Mouse (Mus musculus): ENCODE results near the gene Epb41l1.
A peak's percentile ranks its signal among the peaks of the same experiment; 100 is the strongest.

The Epb41l1 gene

GRCm38 (mm10) chr2:156460470-156460869 lies 39.8 kb downstream of the Epb41l1 start:
- no peak for DNase-seq (ENCODE audit: low spot score in 2 of 2)

GRCm38 (mm10) chr2:156462154-156463029 lies 41.7 kb downstream of the Epb41l1 start:
- no peak for DNase-seq (ENCODE audit: low spot score in 2 of 2)

GRCm38 (mm10) chr2:156464416-156464815 lies 43.7 kb downstream of the Epb41l1 start:
- DNase-seq (ENCODE audit: low spot score in 2 of 2) = no peak

GRCm38 (mm10) chr2:156467538-156467937 lies 46.8 kb downstream of the Epb41l1 start:
- no peak for DNase-seq (ENCODE audit: low spot score in 2 of 2)

- DNase-seq (ENCODE audit: low spot score in 2 of 2) = no peak
These were observed 48.2 kb downstream of the Epb41l1 start for GRCm38 (mm10) chr2:156468890-156469289.

- no peak for DNase-seq (ENCODE audit: low spot score in 2 of 2)
These were observed 48.8 kb downstream of the Epb41l1 start for GRCm38 (mm10) chr2:156469508-156469907.

- DNase-seq (ENCODE audit: low spot score in 2 of 2) = no peak
These were observed 50.2 kb downstream of the Epb41l1 start for GRCm38 (mm10) chr2:156470938-156471337.

GRCm38 (mm10) chr2:156472336-156472735 lies 51.6 kb downstream of the Epb41l1 start:
- no peak for DNase-seq (ENCODE audit: low spot score in 2 of 2)

- no peak for DNase-seq (ENCODE audit: low spot score in 2 of 2)
These were observed 53.0 kb downstream of the Epb41l1 start for GRCm38 (mm10) chr2:156473696-156474095.

- DNase-seq (ENCODE audit: low spot score in 2 of 2) = no peak
These were observed 53.4 kb downstream of the Epb41l1 start for GRCm38 (mm10) chr2:156474111-156474510.

- DNase-seq (ENCODE audit: low spot score in 2 of 2) = no peak
These were observed 54.2 kb downstream of the Epb41l1 start for GRCm38 (mm10) chr2:156474891-156475284.

GRCm38 (mm10) chr2:156475285-156476110 lies 54.8 kb downstream of the Epb41l1 start:
- no peak for DNase-seq (ENCODE audit: low spot score in 2 of 2)

GRCm38 (mm10) chr2:156476111-156476747 lies 55.5 kb downstream of the Epb41l1 start:
- DNase-seq (ENCODE audit: low spot score in 2 of 2) = no peak

- DNase-seq (ENCODE audit: low spot score in 2 of 2) = no peak
These were observed 56.0 kb downstream of the Epb41l1 start for GRCm38 (mm10) chr2:156476748-156477151.

- no peak for DNase-seq (ENCODE audit: low spot score in 2 of 2)
These were observed 57.5 kb downstream of the Epb41l1 start for GRCm38 (mm10) chr2:156478046-156478690.

GRCm38 (mm10) chr2:156479833-156480232 lies 59.1 kb downstream of the Epb41l1 start:
- DNase-seq (ENCODE audit: low spot score in 2 of 2) = no peak

GRCm38 (mm10) chr2:156480267-156480666 lies 59.6 kb downstream of the Epb41l1 start:
- no peak for DNase-seq (ENCODE audit: low spot score in 2 of 2)

- DNase-seq (ENCODE audit: low spot score in 2 of 2) = peak; percentile 64 to 85
These were observed 61.6 kb downstream of the Epb41l1 start for GRCm38 (mm10) chr2:156482299-156482698.

- DNase-seq (ENCODE audit: low spot score in 2 of 2) = no peak
These were observed 62.1 kb downstream of the Epb41l1 start for GRCm38 (mm10) chr2:156482764-156483163.

GRCm38 (mm10) chr2:156483204-156483603 lies 62.5 kb downstream of the Epb41l1 start:
- no peak for DNase-seq (ENCODE audit: low spot score in 2 of 2)

- DNase-seq (ENCODE audit: low spot score in 2 of 2) = no peak
These were observed 65.5 kb downstream of the Epb41l1 start for GRCm38 (mm10) chr2:156486086-156486751.

All from spleen, postnatal 10 days (tissue).